Mouse (Mus musculus): ENCODE measurements at regions not wholly inside any gene's neighbourhood (a gene's known extent, or its start where the extent isn't known, plus 50 kb on each side); places are given as distances from the start of the nearest gene placed in this dataset.

DNA sequence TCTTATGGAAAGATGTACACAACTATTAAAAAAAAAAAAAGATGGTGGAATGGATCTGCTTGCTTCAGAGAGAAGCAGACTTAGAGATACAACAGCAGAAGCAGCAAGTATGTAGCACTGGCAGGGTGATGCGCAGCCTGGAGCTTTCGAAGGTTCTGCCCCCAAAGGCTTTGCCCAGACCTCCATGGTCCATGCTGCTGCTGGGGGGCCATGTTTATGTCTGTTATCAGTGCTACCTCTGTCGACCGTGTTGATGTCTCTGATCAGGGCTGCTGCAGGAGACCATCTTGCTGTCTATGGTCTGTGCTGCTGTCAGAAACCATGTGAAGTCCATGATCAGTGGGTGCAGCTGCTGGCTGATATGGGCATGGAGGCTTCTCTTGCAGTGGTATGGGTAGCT is 88.6 kb upstream of the Fam189a1 start:
- DNase-seq (ENCODE audit: low read depth, low spot score) = no peak

DNA sequence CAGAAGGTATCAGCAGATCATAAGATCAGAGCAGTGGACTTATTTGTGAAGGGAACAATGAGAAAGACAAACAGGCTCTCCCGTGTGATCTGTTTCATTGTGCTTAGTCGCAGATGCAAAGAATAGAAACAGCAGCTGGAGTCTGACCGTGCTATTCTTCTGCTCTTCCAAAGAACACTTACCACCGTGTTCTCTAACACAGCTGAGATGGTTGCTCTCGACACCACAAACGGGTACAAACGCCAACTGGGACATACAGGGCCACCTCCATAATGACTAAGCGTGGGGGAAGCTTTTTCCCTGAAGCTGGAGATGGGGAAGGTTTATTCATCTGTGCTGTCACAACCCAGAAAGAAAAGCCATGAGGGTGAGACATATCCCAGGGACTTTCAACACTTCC is 84.8 kb upstream of the Fam189a1 start:
- DNase-seq (ENCODE audit: low read depth, low spot score) = no peak

DNA sequence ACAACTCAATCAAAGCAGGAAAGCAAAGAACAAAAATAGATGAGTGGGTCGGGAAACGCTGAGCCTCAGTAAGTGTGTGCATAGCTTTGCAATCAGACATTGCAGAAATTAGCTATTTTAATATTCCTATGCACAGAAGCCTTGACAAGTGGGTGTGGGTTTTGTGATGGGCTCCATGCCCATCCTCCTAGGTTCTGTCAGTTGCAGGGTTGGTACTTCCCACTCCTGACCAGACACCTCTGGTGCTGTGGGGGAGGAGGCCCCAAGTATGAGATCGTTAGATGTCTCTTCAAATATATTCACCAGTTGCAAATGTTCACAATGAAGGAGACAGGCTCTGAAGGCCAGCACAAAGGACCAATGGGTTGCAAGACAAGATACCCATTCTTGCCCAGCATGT is 79.3 kb upstream of the Fam189a1 start:
- no peak for DNase-seq (ENCODE audit: low read depth, low spot score)

DNA sequence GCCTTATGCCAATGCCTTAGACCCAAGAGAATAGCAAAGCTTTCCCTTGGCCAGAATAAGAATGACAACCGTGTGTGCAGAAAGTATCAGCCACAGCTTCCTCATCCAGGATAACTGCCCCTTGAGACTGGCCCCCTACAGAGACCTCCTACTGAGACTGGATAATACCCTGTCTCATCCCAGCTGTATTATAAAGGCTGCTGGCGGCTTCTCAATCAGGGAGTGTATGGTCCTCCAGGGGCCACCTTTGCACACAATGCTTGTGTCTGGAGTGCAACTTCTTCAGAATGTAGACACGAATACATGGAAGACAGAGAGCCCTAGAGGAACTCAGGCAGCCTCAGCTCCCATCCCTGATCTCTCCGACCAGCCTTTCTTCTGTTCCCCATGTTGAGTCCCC is 77.3 kb upstream of the Fam189a1 start:
- no peak for DNase-seq (ENCODE audit: low read depth, low spot score)

DNA sequence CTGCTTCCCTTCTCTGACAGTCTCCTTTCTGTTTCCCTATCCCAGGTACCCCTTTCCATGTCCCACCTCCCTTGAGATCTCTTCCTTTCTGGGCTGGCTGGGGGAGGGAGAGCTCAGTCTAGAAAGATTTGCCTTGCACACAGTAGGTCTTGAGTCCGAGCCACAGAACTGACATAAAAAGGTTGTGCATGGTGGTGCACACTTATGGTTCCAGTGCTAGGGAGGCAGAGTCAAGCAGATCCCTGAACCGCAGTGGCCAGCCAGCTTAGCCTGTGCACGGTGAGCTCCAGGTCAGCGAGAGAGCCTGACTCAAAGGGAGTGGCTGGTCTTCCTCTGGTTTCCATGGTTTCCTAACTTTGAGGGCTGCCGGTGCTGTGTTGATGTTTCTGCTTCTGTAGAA is 72.9 kb upstream of the Fam189a1 start:
- no peak for DNase-seq (ENCODE audit: low read depth, low spot score)

DNA sequence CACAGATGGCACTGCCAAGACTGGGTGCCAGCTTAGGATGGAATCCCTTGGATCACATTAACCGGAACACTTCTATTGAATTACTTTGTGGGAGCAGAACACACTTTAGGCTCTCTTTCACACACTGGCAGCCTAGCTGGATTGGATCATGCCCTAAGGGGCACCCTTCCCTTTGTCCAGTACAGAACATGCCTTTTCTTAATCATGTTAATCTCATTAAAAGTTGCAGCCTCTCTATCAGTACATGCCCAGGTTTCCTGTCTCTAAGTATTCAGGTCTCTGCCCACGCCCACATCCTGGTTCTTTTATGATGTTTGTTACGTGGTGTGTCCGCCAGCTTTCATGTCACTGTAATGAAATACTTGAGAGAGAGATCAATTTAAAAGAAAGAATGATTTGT is 69.8 kb upstream of the Fam189a1 start:
- no peak for DNase-seq (ENCODE audit: low read depth, low spot score)

DNA sequence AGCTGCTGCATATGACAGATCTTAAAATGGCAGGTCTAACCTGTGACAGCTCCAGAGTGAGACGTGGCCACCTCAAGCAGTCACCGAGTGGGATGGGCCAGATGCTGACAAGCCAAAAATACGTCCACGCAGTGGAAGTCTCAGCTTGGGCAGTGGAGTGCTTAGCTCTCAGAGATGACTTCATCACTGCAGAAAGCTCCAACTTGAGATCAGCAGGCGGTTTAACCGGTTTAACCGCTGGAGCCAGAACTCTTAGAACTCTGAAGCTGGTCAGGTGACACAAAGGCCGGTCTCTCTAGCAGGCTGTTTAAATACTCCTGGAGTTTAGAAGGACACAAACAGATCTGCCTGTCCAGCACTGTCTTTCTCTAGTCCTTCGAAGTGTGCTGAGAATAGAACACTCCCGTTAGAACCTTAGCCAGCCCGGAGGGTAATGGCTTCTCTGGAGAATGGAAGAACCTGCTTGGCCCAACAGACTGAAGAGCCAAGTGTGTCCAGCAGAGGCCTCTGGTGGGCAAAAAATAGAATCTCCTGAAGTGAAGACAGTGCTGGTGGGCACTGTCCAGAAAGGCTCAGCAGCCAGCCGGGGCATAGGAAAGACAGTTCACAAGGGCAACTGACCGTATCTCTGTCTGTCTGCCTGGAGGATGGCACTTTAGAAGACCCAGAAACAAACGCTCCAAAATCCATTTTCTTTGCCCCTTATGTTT is 57.0 kb upstream of the Fam189a1 start:
- DNase-seq (ENCODE audit: low read depth, low spot score) = peak; percentile 17

DNA sequence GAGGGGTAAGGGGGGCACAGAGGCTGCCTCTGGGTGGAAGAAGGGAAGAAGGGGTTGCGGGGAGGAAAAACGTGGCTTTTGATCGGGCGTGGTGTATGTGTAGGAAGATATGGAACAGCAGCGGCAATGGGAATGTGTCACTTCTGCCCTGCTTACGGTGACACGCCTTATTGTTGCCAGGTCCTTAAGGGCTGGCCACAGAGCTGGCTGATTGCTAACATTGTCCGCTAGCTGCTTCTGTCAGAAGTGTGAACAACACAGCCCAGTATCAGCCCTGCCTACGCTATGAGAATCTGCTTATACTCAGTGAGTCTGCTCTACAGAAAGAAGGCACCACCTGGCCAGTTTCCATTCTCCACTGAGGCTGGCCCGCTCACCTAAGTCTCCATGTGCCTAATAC is 50.9 kb upstream of the Fam189a1 start:
- DNase-seq (ENCODE audit: low read depth, low spot score) = no peak

All from forelimb bud, embryonic 11.5 days (tissue).